Mouse (Mus musculus) v-Abl transformed pro-B cells (cell line): ENCODE data around the gene Cd22.

Experiments
- in situ Hi-C, 2 experiments: fragments of 400-800 bp; cut with MboI; formaldehyde crosslinking; loops; one replicate each; pipeline ENCODE4 v1.15.1; 2025; ENCODE audit not compliant: unreplicated experiment in 2 of 2

The Cd22 gene

DNA sequence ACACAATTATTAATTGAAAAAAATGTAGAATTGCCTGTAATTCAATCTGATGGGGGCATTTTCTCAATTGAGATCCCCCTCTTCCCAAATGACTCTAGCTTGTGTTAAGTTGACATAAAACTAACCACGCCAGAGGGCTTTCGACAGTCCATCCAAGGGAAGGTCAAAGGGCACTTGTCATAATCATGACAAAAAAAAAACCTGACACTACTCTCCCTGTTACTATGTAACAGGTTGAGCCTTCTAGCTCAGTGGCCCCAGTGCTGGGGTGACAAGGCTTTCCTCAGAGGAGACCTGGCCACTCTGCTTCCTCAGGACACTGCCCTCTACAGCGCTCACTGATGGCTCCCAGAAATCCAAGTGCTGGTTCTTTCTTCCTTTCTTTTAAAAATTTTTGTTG lies 55.8 kb downstream of the Cd22 start:
- in situ Hi-C loops = no loop called here

DNA sequence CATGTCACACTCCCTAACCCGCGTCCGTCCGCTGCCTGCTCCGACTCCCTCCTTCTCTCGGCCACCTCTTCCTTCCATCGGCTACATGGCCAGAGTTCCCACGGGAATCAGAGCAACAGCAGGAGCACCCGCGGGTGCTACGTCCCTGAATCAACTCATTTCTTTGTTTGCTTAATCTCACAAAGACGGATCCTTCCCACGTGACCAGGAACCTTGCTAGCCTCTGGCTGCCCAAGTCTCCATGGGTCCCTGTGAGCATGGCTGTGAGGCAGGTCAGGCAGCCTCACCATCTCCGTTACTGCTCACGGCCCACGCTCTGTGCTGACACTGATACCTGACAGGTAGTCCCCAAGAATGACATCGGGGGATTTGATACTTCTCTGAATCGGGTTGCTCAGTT lies 56.5 kb downstream of the Cd22 start, which contains the start of gene Ffar2:
Ffar2 (minus strand) TSS at position 101 of the 400 bp plus-strand sequence.
- in situ Hi-C loops = no loop called here

DNA sequence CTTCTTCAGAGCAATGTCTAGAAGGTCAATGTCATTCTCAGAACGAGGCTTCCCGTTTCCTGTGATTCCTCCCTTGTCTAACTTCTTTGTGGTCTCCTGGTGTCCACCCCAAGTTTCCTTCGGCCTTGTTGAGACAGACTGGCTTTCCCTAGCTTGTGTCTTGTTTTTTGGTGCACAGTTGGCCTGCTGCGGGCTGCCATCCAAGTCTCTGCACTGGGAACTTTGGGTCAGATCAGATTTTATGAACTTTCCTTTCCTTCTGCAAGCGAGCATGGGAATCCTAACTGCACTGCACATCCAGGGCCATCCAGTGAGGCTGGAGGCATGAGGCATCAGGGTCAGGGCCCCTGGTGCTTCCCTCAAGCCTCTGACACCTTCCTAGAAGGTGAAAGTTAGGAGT lies 58.6 kb downstream of the Cd22 start:
- in situ Hi-C loops = no loop called here

- in situ Hi-C loops = no loop called here
Measured at GRCm38 (mm10) chr7:30820854-30821445, 59.2 kb downstream of the Cd22 start.

DNA sequence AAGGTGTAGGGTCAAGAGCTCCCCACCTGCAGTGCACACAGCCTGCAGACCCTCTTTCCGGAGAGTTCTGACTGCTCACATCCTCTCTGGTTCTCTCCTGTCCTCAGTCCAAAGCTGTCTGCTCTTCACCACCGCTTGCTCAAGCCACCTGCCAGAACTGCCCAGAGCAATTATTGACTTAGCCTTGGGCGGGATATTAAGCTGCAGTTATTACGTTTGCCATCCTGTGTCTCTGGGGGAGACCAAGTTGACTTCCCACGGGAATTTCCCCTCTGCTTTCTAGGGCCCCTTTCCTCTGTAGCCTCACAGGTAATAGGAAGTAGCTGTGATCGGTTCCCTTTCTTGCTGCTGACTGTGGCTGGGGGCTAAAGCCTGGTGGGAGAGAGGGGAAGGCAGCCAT lies 60.0 kb downstream of the Cd22 start:
- in situ Hi-C loops = no loop called here
